12 mouse cellular contexts compared by ENCODE assay signal in the genomic region with DNA sequence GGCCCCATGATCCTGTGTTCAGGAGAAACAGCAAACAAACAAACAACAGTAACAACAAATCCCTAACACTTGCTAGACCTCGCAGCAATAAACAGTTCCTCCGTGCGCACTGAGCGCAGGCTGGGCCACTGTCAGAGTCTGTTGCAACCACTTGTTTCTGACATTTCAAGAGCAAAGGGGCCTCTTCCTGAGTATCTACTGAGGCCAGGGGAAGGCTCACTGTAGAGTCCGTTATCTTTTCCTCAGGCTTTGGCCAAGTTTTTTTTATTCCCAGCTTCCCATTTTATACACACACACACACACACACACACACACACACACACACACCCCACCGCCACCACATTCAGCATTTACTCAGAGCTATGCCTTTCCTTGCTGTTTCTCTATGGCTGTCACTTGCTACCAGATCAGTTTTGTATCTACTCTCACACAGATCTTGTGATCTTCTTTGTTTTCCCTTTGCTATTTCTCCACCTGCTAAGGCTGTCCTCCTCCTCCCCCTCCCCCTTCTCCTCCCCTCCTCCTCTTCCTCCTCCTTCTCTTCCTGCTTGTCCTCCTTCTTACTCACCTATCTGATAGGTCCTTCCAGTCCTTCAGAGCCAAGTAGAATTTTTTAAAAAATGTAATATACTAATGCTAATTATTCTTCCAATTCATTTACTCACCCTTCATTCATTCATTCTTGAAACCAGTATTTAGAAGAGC. TPM values are rescaled to one million over a fixed set of nuclear protein-coding genes. Genes with fewer than 3 reads are reported as not detected.
A peak's percentile ranks its signal among the peaks of the same experiment; 100 is the strongest.
DNase-seq lines count a peak whose midpoint lies in the region; ATAC-seq and TF ChIP-seq lines count a peak whose summit lies in the region.
"Had no signal": no experiment of that assay in that cellular context is flagged by ENCODE, and none has a peak within 500 bp of the region (broad histone marks: within the 10 kb centered on the region; RNA-seq: fewer than 3 reads in every experiment).

No protein-coding gene starts in this region.

- H3K4me3 ChIP-seq in heart, embryonic 10.5 days: no peak overlapping the region
- no peak overlapping the region for H3K4me3 ChIP-seq in spleen, adult 2 months (ENCODE audit: extremely low read depth, insufficient read depth, insufficient read length)
- H3K4me3 ChIP-seq in midbrain, postnatal 0 days (ENCODE audit: low read depth, low read length): no peak overlapping the region
- H3K4me3 ChIP-seq: forebrain, embryonic 13.5 days; kidney, embryonic 15.5 days; neural tube, embryonic 15.5 days had no signal

- no peaks in the 10 kb centered on the region for H3K9me3 ChIP-seq in heart, embryonic 10.5 days
- H3K9me3 ChIP-seq in midbrain, postnatal 0 days (ENCODE audit: low read length): no peaks in the 10 kb centered on the region
- H3K9me3 ChIP-seq: forebrain, embryonic 13.5 days; kidney, embryonic 15.5 days; neural tube, embryonic 15.5 days had no signal

- no peak for TF ChIP-seq POLR2A in spleen, adult 2 months (IDR thresholded peaks at IDR 0.05; ENCODE audit: low read depth, low read length)

- intact Hi-C loops in heart, postnatal 10 days (cut with DNase I): no loop called here

- WGBS in heart, embryonic 10.5 days: 36% methylated on average over 6 of the region's 6 CpGs
- 20% methylated on average over 6 of the region's 6 CpGs for WGBS in spleen, adult 2 months
- 86% methylated on average over 6 of the region's 6 CpGs for WGBS in midbrain, postnatal 0 days

- no peaks in the 10 kb centered on the region for H3K36me3 ChIP-seq in heart, embryonic 10.5 days
- H3K36me3 ChIP-seq in spleen, adult 2 months (ENCODE audit: control insufficient read depth, insufficient read depth, low read length): no peaks in the 10 kb centered on the region
- H3K36me3 ChIP-seq in midbrain, postnatal 0 days (ENCODE audit: insufficient read depth, low read length): no peaks in the 10 kb centered on the region
- H3K36me3 ChIP-seq: kidney, embryonic 15.5 days; neural tube, embryonic 15.5 days had no signal

- H3K4me2 ChIP-seq in midbrain, postnatal 0 days (ENCODE audit: low read depth, low read length, poor library complexity, severe bottlenecking): no peak overlapping the region
- H3K4me2 ChIP-seq: forebrain, embryonic 13.5 days; kidney, embryonic 15.5 days; midbrain, embryonic 11.5 days; neural tube, embryonic 15.5 days had no signal

- no peak for TF ChIP-seq CTCF in spleen, adult 2 months (IDR thresholded peaks at IDR 0.05; ENCODE audit: extremely low read depth, insufficient read depth, insufficient read length, insufficient replicate concordance)
- TF ChIP-seq CTCF in midbrain, postnatal 0 days (IDR thresholded peaks at IDR 0.05): no peak

- H3K27me3 ChIP-seq in heart, embryonic 10.5 days (ENCODE audit: insufficient read depth, poor library complexity, severe bottlenecking): no peaks in the 10 kb centered on the region
- H3K27me3 ChIP-seq in spleen, adult 2 months (ENCODE audit: control insufficient read depth, insufficient read depth, low read length): no peaks in the 10 kb centered on the region
- H3K27me3 ChIP-seq in midbrain, postnatal 0 days (ENCODE audit: insufficient read depth, low read length): no peaks in the 10 kb centered on the region
- H3K27me3 ChIP-seq: forebrain, embryonic 13.5 days; kidney, embryonic 15.5 days; neural tube, embryonic 15.5 days had no signal

- DNase-seq in heart, embryonic 10.5 days (ENCODE audit: low spot score): no peak
- DNase-seq in heart, postnatal 10 days: no peak
- no peak for DNase-seq in spleen, adult 2 months (ENCODE audit: low read depth in 1 of 2, low spot score in 2 of 2)
- no peak for DNase-seq in spleen, postnatal 4 days (ENCODE audit: low spot score in 2 of 2)
- DNase-seq in Muller cell, postnatal 12 days (ENCODE audit: inconsistent ontology term): no peak
- DNase-seq in midbrain, postnatal 0 days (ENCODE audit: low spot score): no peak

- ATAC-seq in granulocyte monocyte progenitor cell, adult 5-6 weeks (replicated peaks; ENCODE audit: poor library complexity, severe bottlenecking): peak; percentile 75
- peak; percentile 62 for ATAC-seq in megakaryocyte progenitor cell, adult 5-6 weeks (replicated peaks; ENCODE audit: poor library complexity)
- no peak for ATAC-seq in midbrain, postnatal 0 days (ENCODE audit: low FRiP score)
- ATAC-seq: forebrain, embryonic 13.5 days had no signal

- peak overlapping the region; percentile 65 for H3K27ac ChIP-seq in heart, embryonic 10.5 days
- peak overlapping the region; percentile 89 for H3K27ac ChIP-seq in spleen, adult 2 months (ENCODE audit: insufficient read depth, low read length)
- H3K27ac ChIP-seq in midbrain, postnatal 0 days (ENCODE audit: low read depth, low read length): no peak overlapping the region
- H3K27ac ChIP-seq: forebrain, embryonic 13.5 days; neural tube, embryonic 15.5 days had no signal

- no peak overlapping the region for H3K9ac ChIP-seq in midbrain, postnatal 0 days (replicated peaks; ENCODE audit: low read length, poor library complexity, severe bottlenecking)
- H3K9ac ChIP-seq: forebrain, embryonic 13.5 days; kidney, embryonic 15.5 days; neural tube, embryonic 15.5 days had no signal

- peaks cover 50% of the 10 kb centered on the region for H3K4me1 ChIP-seq in heart, embryonic 10.5 days
- H3K4me1 ChIP-seq in spleen, adult 2 months (ENCODE audit: control insufficient read depth, insufficient read depth, insufficient read length): peaks cover 32% of the 10 kb centered on the region
- 0 out of 2 replicates have a peak, but pooled peaks cover 7% of the 10 kb centered on the region for H3K4me1 ChIP-seq in midbrain, postnatal 0 days (ENCODE audit: insufficient read depth, low read length)

RNA-seq across cellular contexts. Expression of a gene that starts 47.4 kb away (rescaled TPM):
- polyA plus RNA-seq in heart, embryonic 10.5 days (2016; fragmentation: Nextera tagmentation; extraction: Ambion mirVana): 49.6 and 55.2 TPM in 2 replicates
- total RNA-seq in heart, postnatal 10 days (2021): 10 to 100 TPM; 22.0 to 24.5 TPM
- polyA plus RNA-seq in spleen, adult 2 months (2012; rRNA removed): 29.1 and 36.5 TPM in 2 replicates
- 12.5 and 20.4 TPM in 2 replicates for total RNA-seq in granulocyte monocyte progenitor cell, adult 5-6 weeks (2014; fragmentation: Nextera tagmentation)
- total RNA-seq in granulocyte monocyte progenitor cell, adult 5-6 weeks (2017): 26.4 and 28.8 TPM in 2 replicates
- 12.8 and 19.5 TPM in 2 replicates for total RNA-seq in megakaryocyte progenitor cell, adult 5-6 weeks (2015)
- 32.5 and 34.0 TPM in 2 replicates for total RNA-seq in megakaryocyte progenitor cell, adult 5-6 weeks (2017)
- total RNA-seq in midbrain, postnatal 0 days (2014; rRNA removed): 68.8 and 87.0 TPM in 2 replicates
- 58.2 and 70.4 TPM in 2 replicates for polyA plus RNA-seq in midbrain, postnatal 0 days (2015; fragmentation: Nextera tagmentation; extraction: Ambion mirVana)
